Mouse (Mus musculus): ENCODE data around the gene Zfp638. TPM values are rescaled to one million over a fixed set of nuclear protein-coding genes. Genes with fewer than 3 reads are reported as not detected.
"Not testable (repeated sequence)": the region's sequence is repeated elsewhere in the genome, so short reads cannot be mapped to it uniquely, and the experiment has no call there.

The Zfp638 gene
- polyA plus RNA-seq (2014; fragmentation: Nextera tagmentation; extraction: Ambion mirVana) = 101 and 116 TPM in 2 replicates

DNA sequence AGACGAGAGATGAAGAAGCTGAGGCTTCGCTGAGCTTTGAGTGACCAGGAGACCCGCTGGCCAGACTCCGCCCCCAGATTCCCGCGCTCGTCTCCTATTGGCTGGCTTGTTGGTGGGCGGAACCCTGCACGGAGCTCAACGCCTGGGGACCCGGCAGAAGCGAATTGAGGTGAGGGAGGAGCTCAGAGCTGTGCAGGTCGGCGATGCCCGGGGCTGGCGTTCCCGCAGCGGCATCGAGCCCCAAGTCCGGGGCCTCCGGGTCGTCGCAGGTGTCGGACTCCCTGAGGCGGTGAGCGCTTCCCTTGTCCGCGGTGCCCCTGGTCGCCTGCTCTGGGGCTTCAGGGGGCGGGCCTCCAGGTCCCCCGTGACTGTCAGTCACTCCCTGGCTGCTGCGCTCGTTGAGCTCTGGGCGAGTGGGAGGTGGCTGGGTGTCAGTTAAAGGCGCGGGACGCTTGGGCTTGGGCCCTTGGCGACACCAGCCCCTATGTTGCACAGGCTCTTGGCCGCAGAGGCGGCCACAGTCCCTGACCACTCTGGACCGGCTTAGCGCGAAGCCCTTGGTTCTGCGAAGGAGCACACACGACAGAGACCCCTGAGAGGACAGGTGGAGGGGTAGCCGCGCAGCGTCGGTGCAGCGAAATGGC, at the start of gene Zfp638:
TSS of gene Zfp638 (plus strand) at position 156 of the 644 bp plus-strand sequence.
- ATAC-seq (replicated peaks; ENCODE audit: insufficient number of reproducible peaks, low FRiP score, low TSS enrichment, low read depth) (peak; percentile 95), DNase-seq (ENCODE audit: low spot score) (peak; percentile 94)
- Histone ChIP-seq H3K4me2 (ENCODE audit: low read depth, low read length) (peak within 1 kb of the TSS; percentile 94), H3K27me3 (ENCODE audit: control insufficient read depth, insufficient read depth, low read length) (0 out of 2 replicates have a peak, but pooled peaks cover 3% of the 10 kb centered on the region), H3K27ac (replicated peaks; ENCODE audit: low read depth, low read length) (no peak within 1 kb of the TSS), H3K4me3 (ENCODE audit: low read depth, low read length) (peak within 1 kb of the TSS; percentile 60), H3K36me3 (replicated peaks; ENCODE audit: control insufficient read depth, insufficient read depth, low read depth, low read length) (no peaks in the 10 kb centered on the region), H3K9me3 (replicated peaks; ENCODE audit: control insufficient read depth, low read length) (no peaks in the 10 kb centered on the region), H3K4me1 (ENCODE audit: control insufficient read depth, insufficient read depth, low read length) (no peaks in the 10 kb centered on the region), H3K9ac (replicated peaks; ENCODE audit: low read length) (peak within 1 kb of the TSS; percentile 47)
- WGBS = under 1% methylated on average over 47 of the region's 50 CpGs

DNA sequence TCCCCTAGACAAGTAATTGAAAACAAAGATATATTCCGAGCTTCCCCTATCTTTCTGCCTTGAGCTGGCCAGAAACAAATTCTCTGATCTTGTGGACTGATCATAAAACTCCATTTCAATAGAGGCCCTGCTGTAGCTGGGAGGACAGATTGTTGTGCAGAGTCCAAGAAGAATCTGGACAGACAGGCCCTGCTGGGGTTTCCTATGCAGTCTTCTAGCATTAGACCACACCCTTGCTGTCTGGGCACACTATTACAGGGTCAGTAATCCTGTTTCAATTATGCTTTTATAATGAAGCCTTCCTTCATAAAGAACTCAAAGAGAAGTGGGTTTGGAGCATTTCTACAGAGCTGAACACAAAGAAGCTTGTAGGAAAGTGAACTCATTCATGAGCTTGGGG, 47.9 kb upstream of the Zfp638 start:
- Histone ChIP-seq H3K9ac (replicated peaks; ENCODE audit: low read length) (no peak overlapping the region), H3K9me3 (replicated peaks; ENCODE audit: control insufficient read depth, low read length) (no peaks in the 10 kb centered on the region), H3K4me3 (ENCODE audit: low read depth, low read length) (no peak overlapping the region), H3K4me1 (ENCODE audit: control insufficient read depth, insufficient read depth, low read length) (no peaks in the 10 kb centered on the region), H3K36me3 (replicated peaks; ENCODE audit: control insufficient read depth, insufficient read depth, low read depth, low read length) (no peaks in the 10 kb centered on the region), H3K27me3 (ENCODE audit: control insufficient read depth, insufficient read depth, low read length) (no peaks in the 10 kb centered on the region), H3K4me2 (ENCODE audit: low read depth, low read length) (no peak overlapping the region), H3K27ac (replicated peaks; ENCODE audit: low read depth, low read length) (no peak overlapping the region)
- DNase-seq (ENCODE audit: low spot score) = no peak
- 76% methylated on average over 1 of the region's 1 CpGs for WGBS
- ATAC-seq (replicated peaks; ENCODE audit: insufficient number of reproducible peaks, low FRiP score, low TSS enrichment, low read depth) = no peak

DNA sequence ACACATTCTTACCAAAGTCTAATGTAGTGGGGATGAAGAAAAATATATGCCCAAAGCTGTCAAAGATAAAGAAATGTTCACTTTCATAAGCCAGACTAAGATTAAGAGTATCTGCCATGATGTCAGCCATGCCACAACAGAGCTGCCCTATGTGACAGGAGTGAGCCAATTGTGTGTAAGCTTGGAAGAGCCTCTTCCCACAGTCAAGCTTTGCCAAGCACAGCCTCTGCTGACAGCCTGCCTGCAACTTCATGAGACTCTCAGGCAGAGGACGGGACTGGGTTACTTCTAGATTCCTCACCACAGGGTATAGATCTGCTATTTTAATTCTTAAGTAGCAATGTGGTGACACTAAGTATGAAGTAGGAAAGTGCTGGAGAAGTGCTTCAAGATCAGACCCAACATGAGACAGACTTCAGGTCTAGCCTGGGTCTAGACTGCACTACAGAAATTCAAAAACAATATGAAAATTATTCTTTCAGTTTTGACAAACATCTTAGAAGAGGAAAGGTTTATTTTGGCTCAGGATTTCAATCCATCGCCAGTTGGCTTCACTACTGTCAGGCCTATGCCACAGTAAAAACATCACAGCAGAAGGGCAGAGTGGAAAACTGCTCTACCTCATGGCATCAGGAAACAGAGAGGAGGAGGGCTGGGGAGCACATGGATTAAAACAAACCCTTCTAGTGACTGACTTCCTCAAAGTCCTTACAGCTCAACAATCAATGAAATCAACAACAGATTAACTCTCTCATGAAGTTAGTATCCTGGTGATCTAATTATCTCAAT, 46.0 kb upstream of the Zfp638 start:
- no peak overlapping the region for H3K27ac ChIP-seq (replicated peaks; ENCODE audit: low read depth, low read length)
- no peak overlapping the region for H3K4me2 ChIP-seq (ENCODE audit: low read depth, low read length)
- H3K36me3 ChIP-seq (replicated peaks; ENCODE audit: control insufficient read depth, insufficient read depth, low read depth, low read length) = no peaks in the 10 kb centered on the region
- H3K4me1 ChIP-seq (ENCODE audit: control insufficient read depth, insufficient read depth, low read length) = no peaks in the 10 kb centered on the region
- no peak overlapping the region for H3K9ac ChIP-seq (replicated peaks; ENCODE audit: low read length)
- H3K4me3 ChIP-seq (ENCODE audit: low read depth, low read length) = no peak overlapping the region
- WGBS = 86% methylated on average over 2 of the region's 2 CpGs
- no peaks in the 10 kb centered on the region for H3K9me3 ChIP-seq (replicated peaks; ENCODE audit: control insufficient read depth, low read length)
- no peaks in the 10 kb centered on the region for H3K27me3 ChIP-seq (ENCODE audit: control insufficient read depth, insufficient read depth, low read length)
- ATAC-seq (replicated peaks; ENCODE audit: insufficient number of reproducible peaks, low FRiP score, low TSS enrichment, low read depth) (no peak), DNase-seq (ENCODE audit: low spot score) (no peak)

DNA sequence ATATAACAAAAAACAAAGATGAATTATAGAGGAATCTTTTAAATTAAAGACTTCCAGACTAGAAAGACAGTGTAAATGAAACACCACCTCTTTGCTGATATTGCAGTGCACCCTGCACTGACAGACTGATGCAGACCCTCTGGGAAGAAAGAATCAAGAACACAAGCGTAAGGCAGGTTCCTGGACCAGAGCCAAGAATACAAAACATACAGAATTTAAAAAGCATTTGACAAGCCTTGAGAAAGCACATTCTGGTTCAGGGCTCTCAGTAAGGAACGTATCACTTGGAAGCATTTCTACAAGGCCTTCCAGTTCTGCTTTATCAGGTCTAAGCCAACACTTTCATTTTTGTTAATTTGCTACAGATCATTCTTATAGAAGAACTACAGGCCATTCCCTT, 45.1 kb upstream of the Zfp638 start:
- no peak overlapping the region for H3K4me2 ChIP-seq (ENCODE audit: low read depth, low read length)
- H3K9ac ChIP-seq (replicated peaks; ENCODE audit: low read length) = no peak overlapping the region
- no peaks in the 10 kb centered on the region for H3K36me3 ChIP-seq (replicated peaks; ENCODE audit: control insufficient read depth, insufficient read depth, low read depth, low read length)
- H3K4me3 ChIP-seq (ENCODE audit: low read depth, low read length) = no peak overlapping the region
- no peaks in the 10 kb centered on the region for H3K4me1 ChIP-seq (ENCODE audit: control insufficient read depth, insufficient read depth, low read length)
- 77% methylated on average over 2 of the region's 2 CpGs for WGBS
- DNase-seq (ENCODE audit: low spot score) = no peak
- H3K27ac ChIP-seq (replicated peaks; ENCODE audit: low read depth, low read length) = no peak overlapping the region
- H3K9me3 ChIP-seq (replicated peaks; ENCODE audit: control insufficient read depth, low read length) = no peaks in the 10 kb centered on the region
- no peaks in the 10 kb centered on the region for H3K27me3 ChIP-seq (ENCODE audit: control insufficient read depth, insufficient read depth, low read length)
- no peak for ATAC-seq (replicated peaks; ENCODE audit: insufficient number of reproducible peaks, low FRiP score, low TSS enrichment, low read depth)

DNA sequence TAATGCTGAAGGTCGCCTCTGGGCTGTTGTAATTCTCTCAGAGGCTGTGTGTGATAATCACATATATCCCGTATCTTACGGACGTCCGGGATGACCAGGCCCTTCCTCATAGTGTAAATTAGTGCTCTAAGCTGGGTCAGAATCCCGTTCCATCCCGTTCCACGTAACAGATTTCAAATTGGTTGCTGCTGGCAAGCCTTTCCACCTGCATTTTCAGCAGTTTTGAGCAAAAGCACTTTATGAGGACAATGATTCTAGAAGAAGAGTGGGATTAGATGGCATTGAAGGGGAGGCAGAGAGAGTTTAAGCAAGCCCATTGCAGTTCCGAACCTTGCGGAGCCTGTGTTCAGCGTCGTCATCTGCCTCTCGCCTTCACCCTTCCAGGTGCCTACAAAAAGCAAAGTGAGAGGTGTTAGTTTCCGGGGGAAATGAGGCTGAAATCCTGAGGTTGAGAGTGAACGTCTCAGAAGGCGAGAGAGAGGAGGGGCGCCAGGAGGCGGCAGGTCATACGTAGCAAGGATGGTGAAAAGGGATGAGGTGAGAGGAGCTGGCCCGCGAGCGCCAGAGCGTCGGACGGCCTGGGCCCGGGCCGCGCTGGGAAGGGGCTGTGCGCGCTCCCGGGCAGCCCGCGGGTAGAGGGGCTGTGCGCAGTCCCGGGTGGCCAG, 35.8 kb upstream of the Zfp638 start:
- 3% methylated on average over 35 of the region's 35 CpGs for WGBS
- Histone ChIP-seq H3K9ac (replicated peaks; ENCODE audit: low read length) (peak overlapping the region; percentile 84), H3K36me3 (replicated peaks; ENCODE audit: control insufficient read depth, insufficient read depth, low read depth, low read length) (no peaks in the 10 kb centered on the region), H3K27me3 (ENCODE audit: control insufficient read depth, insufficient read depth, low read length) (no peaks in the 10 kb centered on the region), H3K4me3 (ENCODE audit: low read depth, low read length) (peak overlapping the region; percentile 72), H3K4me1 (ENCODE audit: control insufficient read depth, insufficient read depth, low read length) (no peaks in the 10 kb centered on the region), H3K27ac (replicated peaks; ENCODE audit: low read depth, low read length) (peak overlapping the region; percentile 73), H3K4me2 (ENCODE audit: low read depth, low read length) (peak overlapping the region; percentile 74), H3K9me3 (replicated peaks; ENCODE audit: control insufficient read depth, low read length) (no peaks in the 10 kb centered on the region)
- ATAC-seq (replicated peaks; ENCODE audit: insufficient number of reproducible peaks, low FRiP score, low TSS enrichment, low read depth) (no peak), DNase-seq (ENCODE audit: low spot score) (peak; percentile 21)

DNA sequence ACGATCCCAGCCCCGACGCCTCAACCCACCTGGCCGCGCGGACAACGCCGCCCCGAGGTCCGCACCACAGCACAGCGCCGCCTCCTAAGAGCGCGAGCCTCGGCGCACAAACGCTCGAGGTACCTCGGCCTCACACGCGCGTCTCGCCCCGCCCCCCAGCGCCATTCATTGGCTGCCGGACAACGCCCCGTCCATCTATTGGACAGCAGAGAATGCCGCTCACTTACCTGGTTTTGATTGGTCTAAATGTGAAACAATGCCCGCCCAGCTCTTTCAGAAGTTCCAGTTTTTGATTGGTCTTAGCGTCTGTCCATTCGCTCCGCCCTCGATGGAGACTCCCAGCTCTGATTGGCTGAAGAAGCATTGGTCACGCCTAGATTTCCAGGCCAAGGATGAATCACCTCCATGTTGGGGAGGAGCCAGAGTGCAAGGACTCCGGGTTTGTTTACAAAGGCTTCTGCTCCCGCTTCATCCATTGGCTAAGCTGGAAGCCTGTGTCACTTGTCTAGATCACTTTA, 35.2 kb upstream of the Zfp638 start, which contains the start of gene Paip2b:
TSS of gene Paip2b (minus strand) at position 136 of the 518 bp plus-strand sequence.
- no peaks in the 10 kb centered on the region for H3K9me3 ChIP-seq (replicated peaks; ENCODE audit: control insufficient read depth, low read length)
- DNase-seq (ENCODE audit: low spot score) = peak; percentile 99
- WGBS = 0% methylated on average over 24 of the region's 37 CpGs
- H3K4me3 ChIP-seq (ENCODE audit: low read depth, low read length) = peak within 1 kb of the TSS; percentile 72
- peak within 1 kb of the TSS; percentile 74 for H3K4me2 ChIP-seq (ENCODE audit: low read depth, low read length)
- no peaks in the 10 kb centered on the region for H3K4me1 ChIP-seq (ENCODE audit: control insufficient read depth, insufficient read depth, low read length)
- peak within 1 kb of the TSS; percentile 84 for H3K9ac ChIP-seq (replicated peaks; ENCODE audit: low read length)
- peak within 1 kb of the TSS; percentile 73 for H3K27ac ChIP-seq (replicated peaks; ENCODE audit: low read depth, low read length)
- no peaks in the 10 kb centered on the region for H3K36me3 ChIP-seq (replicated peaks; ENCODE audit: control insufficient read depth, insufficient read depth, low read depth, low read length)
- H3K27me3 ChIP-seq (ENCODE audit: control insufficient read depth, insufficient read depth, low read length) = no peaks in the 10 kb centered on the region
- peak; percentile 98 for ATAC-seq (replicated peaks; ENCODE audit: insufficient number of reproducible peaks, low FRiP score, low TSS enrichment, low read depth)

DNA sequence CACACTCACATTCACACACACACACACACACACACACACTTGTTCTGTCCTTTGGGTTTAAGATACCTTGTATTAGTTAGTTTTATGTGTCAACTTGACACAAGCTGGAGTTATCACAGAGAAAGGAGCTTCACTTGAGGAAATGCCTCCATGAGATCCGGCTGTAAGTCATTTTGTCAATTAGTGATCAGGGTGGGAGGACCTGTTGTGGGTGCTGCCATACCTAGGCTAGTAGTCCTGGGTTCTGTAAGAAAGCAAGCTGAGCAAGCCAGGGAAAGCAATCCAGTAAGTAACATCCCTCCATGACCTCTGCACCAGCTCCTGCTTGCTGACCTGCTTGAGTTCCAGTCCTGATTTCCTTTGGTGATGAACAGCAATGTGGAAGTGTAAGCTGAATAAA, 34.5 kb upstream of the Zfp638 start:
- peak overlapping the region; percentile 22; the same call in 1 of the 2 replicates for H3K9ac ChIP-seq (replicated peaks; ENCODE audit: low read length)

More for the DNA sequence above, 34.5 kb upstream of the Zfp638 start:
- not testable (repeated sequence) for H3K27ac ChIP-seq (replicated peaks; ENCODE audit: low read depth, low read length); H3K4me3 ChIP-seq (ENCODE audit: low read depth, low read length); ATAC-seq (replicated peaks; ENCODE audit: insufficient number of reproducible peaks, low FRiP score, low TSS enrichment, low read depth); H3K4me1 ChIP-seq (ENCODE audit: control insufficient read depth, insufficient read depth, low read length); H3K27me3 ChIP-seq (ENCODE audit: control insufficient read depth, insufficient read depth, low read length); DNase-seq (ENCODE audit: low spot score); H3K36me3 ChIP-seq (replicated peaks; ENCODE audit: control insufficient read depth, insufficient read depth, low read depth, low read length); H3K9me3 ChIP-seq (replicated peaks; ENCODE audit: control insufficient read depth, low read length)
- H3K4me2 ChIP-seq (ENCODE audit: low read depth, low read length) = peak overlapping the region; percentile 16; the same call in 1 of the 2 replicates
- 34% methylated on average over 1 of the region's 1 CpGs for WGBS

All from embryonic facial prominence, embryonic 11.5 days (tissue).